In genomic region chr16:72663351-72664232, GRCm38 (mm10) we compare ENCODE assay signal across 8 mouse cellular contexts.
DNase-seq lines count a peak whose midpoint lies in the region; ATAC-seq and TF ChIP-seq lines count a peak whose summit lies in the region.

No protein-coding gene starts in this region.

- WGBS in hindbrain, embryonic 11.5 days: under 1% methylated on average over 52 of the region's 55 CpGs
- WGBS in lung, embryonic 15.5 days: under 1% methylated on average over 50 of the region's 55 CpGs

- H3K4me3 ChIP-seq in E14TG2a.4 (replicated peaks; ENCODE audit: low read length): peak overlapping the region; percentile 96
- H3K4me3 ChIP-seq in hindbrain, embryonic 11.5 days (ENCODE audit: low read depth, low read length): peak overlapping the region; percentile 57
- H3K4me3 ChIP-seq in lung, embryonic 15.5 days: peak overlapping the region; percentile 57

- H3K9ac ChIP-seq in hindbrain, embryonic 11.5 days (ENCODE audit: low read depth, low read length): peak overlapping the region; percentile 83
- peak overlapping the region; percentile 69 for H3K9ac ChIP-seq in lung, embryonic 15.5 days

- DNase-seq in cerebellum, adult 9-11 months: peak; percentile 59
- peak; percentile 22 to 44 for DNase-seq in frontal cortex, postnatal 14 days (ENCODE audit: low spot score in 2 of 2)
- DNase-seq in hindbrain, embryonic 11.5 days (ENCODE audit: low spot score): peak; percentile 67
- peak; percentile 37 to 57 for DNase-seq in layer of hippocampus, postnatal 10 days (ENCODE audit: low spot score in 2 of 2)
- peak; percentile 22 for DNase-seq in ovary, postnatal 14 days (ENCODE audit: low spot score)
- DNase-seq in urinary bladder, adult 2 months (ENCODE audit: low spot score): peak; percentile 52

- H3K4me1 ChIP-seq in E14TG2a.4 (replicated peaks; ENCODE audit: low read depth, low read length): peaks cover 20% of the 10 kb centered on the region
- H3K4me1 ChIP-seq in hindbrain, embryonic 11.5 days (replicated peaks; ENCODE audit: control insufficient read depth, insufficient read depth, low read length): no peaks in the 10 kb centered on the region
- H3K4me1 ChIP-seq in lung, embryonic 15.5 days: peaks cover 20% of the 10 kb centered on the region

- no peaks in the 10 kb centered on the region for H3K9me3 ChIP-seq in E14TG2a.4 (ENCODE audit: low read length)
- H3K9me3 ChIP-seq in hindbrain, embryonic 11.5 days (ENCODE audit: control insufficient read depth, low read length): no peaks in the 10 kb centered on the region
- no peaks in the 10 kb centered on the region for H3K9me3 ChIP-seq in lung, embryonic 15.5 days

- no peaks in the 10 kb centered on the region for H3K36me3 ChIP-seq in E14TG2a.4 (ENCODE audit: insufficient read depth, low read length)
- H3K36me3 ChIP-seq in hindbrain, embryonic 11.5 days (ENCODE audit: control insufficient read depth, insufficient read depth, low read length): no peaks in the 10 kb centered on the region
- no peaks in the 10 kb centered on the region for H3K36me3 ChIP-seq in lung, embryonic 15.5 days

- H3K4me2 ChIP-seq in hindbrain, embryonic 11.5 days (replicated peaks; ENCODE audit: low read depth, low read length): peak overlapping the region; percentile 84
- peak overlapping the region; percentile 56 for H3K4me2 ChIP-seq in lung, embryonic 15.5 days

- H3K27ac ChIP-seq in hindbrain, embryonic 11.5 days (ENCODE audit: low read depth, low read length): peak overlapping the region; percentile 85
- peak overlapping the region; percentile 98 for H3K27ac ChIP-seq in lung, embryonic 15.5 days

- ATAC-seq in hindbrain, embryonic 11.5 days (ENCODE audit: low FRiP score): peak; percentile 84
- peak; percentile 87 for ATAC-seq in lung, embryonic 15.5 days (ENCODE audit: borderline replicate concordance, extremely low read depth, low FRiP score, low TSS enrichment)

- peaks cover 18% of the 10 kb centered on the region for H3K27me3 ChIP-seq in E14TG2a.4 (ENCODE audit: insufficient read depth, low read length)
- no peaks in the 10 kb centered on the region for H3K27me3 ChIP-seq in hindbrain, embryonic 11.5 days (ENCODE audit: control insufficient read depth, insufficient read depth, low read length)
- H3K27me3 ChIP-seq in lung, embryonic 15.5 days: no peaks in the 10 kb centered on the region

- TF ChIP-seq CTCF in E14TG2a.4 (conservative IDR thresholded peaks at IDR 0.05; ENCODE audit: low read length): no peak

Comparison
In these comparisons a context has a peak if more than half of its experiments do, and no peak if none do; other contexts are left out.
1. Peak in every context shown above with its lines: DNase-seq, ATAC-seq, H3K4me3 ChIP-seq and H3K27ac ChIP-seq.